Mouse (Mus musculus): Measurements from ENCODE around the gene Plin5. TPM values are rescaled to one million over a fixed set of nuclear protein-coding genes. Genes with fewer than 3 reads are reported as not detected.

Gene Plin5
- polyA plus RNA-seq, 1 experiment from 2014 or later, result 2.4 TPM

DNA sequence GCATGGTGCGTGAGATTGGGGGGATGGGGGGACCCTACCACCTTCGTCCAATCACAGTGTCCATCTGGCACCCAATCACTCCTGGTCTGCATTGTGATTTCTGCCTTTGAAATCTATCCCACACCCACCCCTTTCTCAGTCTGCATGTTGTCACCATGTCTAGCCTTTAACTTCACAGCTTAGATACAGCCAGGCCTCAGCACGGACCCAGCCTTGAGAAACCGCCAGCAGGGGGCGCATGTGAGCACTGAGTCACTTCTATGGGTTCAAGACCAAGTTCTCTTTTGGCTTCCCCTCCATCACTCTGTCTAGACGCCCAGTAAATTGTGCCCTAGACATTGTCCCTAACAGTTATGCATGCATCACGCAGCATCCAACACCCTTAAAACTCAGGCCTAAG is 14.4 kb upstream of the Plin5 start:
- no peak for ATAC-seq (ENCODE audit: low FRiP score)
- 39% methylated on average over 7 of the region's 7 CpGs for WGBS
- Histone ChIP-seq H3K9me3 (replicated peaks) (no peaks in the 10 kb centered on the region), H3K27ac (replicated peaks) (no peak overlapping the region), H3K36me3 (peaks cover 49% of the 10 kb centered on the region), H3K4me1 (peaks cover 34% of the 10 kb centered on the region), H3K4me3 (replicated peaks) (no peak overlapping the region), H3K27me3 (replicated peaks) (0 out of 2 replicates have a peak, but pooled peaks cover 2% of the 10 kb centered on the region), H3K4me2 (no peak overlapping the region), H3K9ac (replicated peaks) (no peak overlapping the region)

DNA sequence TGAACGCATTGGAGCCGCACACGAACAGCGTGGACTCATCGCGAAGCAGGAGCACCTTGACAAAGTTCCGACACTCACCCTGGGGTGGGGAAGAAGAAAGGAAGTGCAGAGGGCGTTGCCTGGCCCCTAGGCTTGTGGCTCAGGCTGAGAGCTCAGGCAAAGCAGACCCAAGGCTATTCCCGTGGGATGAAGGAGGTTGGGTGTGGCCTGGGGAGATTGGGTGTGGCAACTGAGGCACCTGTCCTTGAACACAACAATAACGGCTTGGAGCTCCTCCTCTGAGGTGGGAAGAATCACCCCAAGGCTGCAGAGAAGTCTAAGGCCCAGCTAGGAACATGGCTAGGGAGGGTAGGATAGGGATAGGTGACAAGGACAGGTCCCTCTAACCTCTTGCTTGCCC is 13.7 kb upstream of the Plin5 start:
- peaks cover 29% of the 10 kb centered on the region for H3K4me1 ChIP-seq
- H3K4me3 ChIP-seq (replicated peaks), result no peak overlapping the region
- no peak overlapping the region for H3K27ac ChIP-seq (replicated peaks)
- peaks cover 56% of the 10 kb centered on the region for H3K36me3 ChIP-seq
- no peak overlapping the region for H3K9ac ChIP-seq (replicated peaks)
- whole genome bisulfite sequencing, result 90% methylated on average over 10 of the region's 10 CpGs
- no peaks in the 10 kb centered on the region for H3K9me3 ChIP-seq (replicated peaks)
- H3K27me3 ChIP-seq (replicated peaks), result 0 out of 2 replicates have a peak, but pooled peaks cover 6% of the 10 kb centered on the region
- no peak overlapping the region for H3K4me2 ChIP-seq
- no peak for ATAC-seq (ENCODE audit: low FRiP score)

DNA sequence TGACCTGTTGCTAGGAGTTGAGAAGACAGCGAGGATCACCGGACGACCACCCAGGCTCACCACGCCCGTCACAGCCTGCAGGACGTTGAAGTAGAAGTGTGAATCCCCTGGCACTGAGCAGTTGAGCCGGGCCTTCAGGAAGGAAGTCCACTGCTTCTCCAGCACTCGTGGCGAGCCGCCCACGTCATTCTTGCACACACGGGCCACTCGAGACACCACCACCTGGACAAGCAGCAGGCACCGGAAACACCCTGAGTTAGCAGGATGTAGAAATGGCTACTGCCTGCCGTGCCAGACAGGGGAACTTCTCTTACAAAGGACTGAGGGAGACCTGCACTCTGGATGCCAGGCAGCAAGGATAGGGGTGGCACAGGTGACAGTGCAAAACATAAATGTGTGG is 10.8 kb upstream of the Plin5 start:
- Histone ChIP-seq H3K9me3 (replicated peaks) (no peaks in the 10 kb centered on the region), H3K4me1 (peaks cover 11% of the 10 kb centered on the region), H3K9ac (replicated peaks) (no peak overlapping the region), H3K27ac (replicated peaks) (no peak overlapping the region), H3K4me3 (replicated peaks) (no peak overlapping the region), H3K4me2 (no peak overlapping the region), H3K36me3 (peaks cover 82% of the 10 kb centered on the region), H3K27me3 (replicated peaks) (peaks cover 31% of the 10 kb centered on the region)
- WGBS, result 80% methylated on average over 15 of the region's 15 CpGs
- no peak for ATAC-seq (ENCODE audit: low FRiP score)

DNA sequence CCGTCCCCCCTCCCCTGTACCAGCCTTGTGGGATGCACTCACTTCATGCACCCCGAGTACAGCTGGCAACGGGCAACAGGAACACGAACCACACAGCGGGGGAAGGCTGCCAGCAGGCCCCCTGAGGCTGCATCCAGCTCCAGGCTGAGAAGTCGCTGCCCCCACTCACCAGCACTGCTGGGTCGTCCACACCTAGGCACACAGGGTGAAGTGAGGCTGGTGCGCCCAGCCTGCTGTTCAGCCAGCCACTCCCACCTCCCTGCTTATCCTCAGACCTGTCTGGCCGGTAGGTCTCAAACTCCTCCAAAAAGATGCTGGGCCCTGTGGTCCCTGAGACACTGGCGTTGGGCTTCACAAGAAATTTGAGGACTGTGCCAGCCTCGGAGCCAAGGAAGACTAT is 8.8 kb upstream of the Plin5 start:
- peaks cover 52% of the 10 kb centered on the region for H3K27me3 ChIP-seq (replicated peaks)
- no peak overlapping the region for H3K4me2 ChIP-seq
- 75% methylated on average over 11 of the region's 11 CpGs for WGBS
- no peak overlapping the region for H3K9ac ChIP-seq (replicated peaks)
- no peak for ATAC-seq (ENCODE audit: low FRiP score)
- H3K4me1 ChIP-seq, result 0 out of 2 replicates have a peak, but pooled peaks cover 3% of the 10 kb centered on the region
- H3K4me3 ChIP-seq (replicated peaks), result no peak overlapping the region
- H3K27ac ChIP-seq (replicated peaks), result no peak overlapping the region
- H3K36me3 ChIP-seq, result peaks cover 84% of the 10 kb centered on the region
- H3K9me3 ChIP-seq (replicated peaks), result peaks cover 10% of the 10 kb centered on the region

DNA sequence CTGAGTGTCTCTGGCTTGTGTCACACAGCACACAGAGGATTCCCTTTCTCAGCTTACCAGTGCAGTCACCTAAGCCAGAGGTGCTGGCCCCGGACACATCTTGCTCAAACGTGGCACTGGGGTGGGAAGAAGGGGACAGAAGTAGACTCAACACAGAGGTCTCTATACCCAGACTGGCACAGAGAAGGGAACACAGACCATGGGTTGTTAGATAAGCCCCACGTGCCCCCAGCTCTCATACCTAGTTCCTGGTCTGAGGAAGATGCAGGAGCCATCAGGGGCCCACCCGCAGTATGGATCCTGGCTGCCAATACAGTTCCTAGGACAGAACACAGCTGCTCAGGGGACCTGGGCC is 7.9 kb upstream of the Plin5 start:
- peaks cover 75% of the 10 kb centered on the region for H3K36me3 ChIP-seq
- no peak for ATAC-seq (ENCODE audit: low FRiP score)
- H3K27ac ChIP-seq (replicated peaks), result no peak overlapping the region
- peaks cover 61% of the 10 kb centered on the region for H3K27me3 ChIP-seq (replicated peaks)
- 87% methylated on average over 4 of the region's 4 CpGs for WGBS
- H3K4me3 ChIP-seq (replicated peaks), result no peak overlapping the region
- H3K9ac ChIP-seq (replicated peaks), result no peak overlapping the region
- H3K9me3 ChIP-seq (replicated peaks), result peaks cover 10% of the 10 kb centered on the region
- H3K4me1 ChIP-seq, result peaks cover 5% of the 10 kb centered on the region
- H3K4me2 ChIP-seq, result no peak overlapping the region

DNA sequence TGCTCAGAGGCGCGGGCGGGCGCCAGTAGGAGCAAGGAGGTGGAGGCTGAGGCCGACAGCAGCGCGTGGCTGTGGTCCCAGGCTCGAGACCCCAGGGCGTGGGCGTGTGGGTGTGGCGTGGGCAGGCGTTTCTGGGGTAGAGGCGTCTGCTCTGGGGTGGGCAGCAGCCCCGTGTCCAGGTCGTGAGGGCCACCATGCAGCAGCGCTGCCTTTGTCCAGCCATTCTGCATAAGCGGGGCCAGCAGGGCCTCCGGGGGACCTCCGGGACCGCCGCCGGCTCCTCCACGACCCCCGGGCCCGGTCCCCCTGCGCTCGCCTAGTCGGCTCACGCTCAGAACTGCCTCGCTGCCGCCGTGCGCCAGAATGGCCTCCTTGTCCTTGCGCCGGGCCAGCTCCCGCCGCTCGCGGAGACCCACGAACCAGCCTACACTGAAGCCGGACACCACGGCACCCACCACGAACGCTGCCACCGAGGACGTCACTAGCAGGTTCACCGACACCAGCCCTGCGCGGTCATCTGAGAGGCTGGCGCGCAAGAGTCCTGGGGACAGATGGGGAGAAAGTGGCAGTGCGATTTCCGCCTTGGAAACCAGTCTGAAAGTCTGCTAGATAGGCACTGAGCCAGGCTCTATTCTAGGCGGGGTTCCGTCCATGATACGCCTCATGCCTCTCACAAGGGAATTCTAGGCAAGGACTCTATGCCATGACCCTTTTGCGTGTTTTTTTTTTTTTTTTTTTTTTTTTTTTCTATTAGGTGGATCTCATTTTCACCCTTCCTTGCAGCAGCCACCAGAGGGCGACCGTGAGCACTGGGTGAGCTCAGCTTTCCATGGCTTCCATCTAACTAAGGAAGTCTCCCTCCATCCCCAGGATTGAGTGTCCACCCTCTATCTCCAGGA is 7.2 kb upstream of the Plin5 start:
- H3K36me3 ChIP-seq, result peaks cover 70% of the 10 kb centered on the region
- H3K4me2 ChIP-seq, result peak overlapping the region; percentile 44
- no peak for ATAC-seq (ENCODE audit: low FRiP score)
- H3K4me3 ChIP-seq (replicated peaks), result peak overlapping the region; percentile 13; the same call in 1 of the 2 replicates
- peaks cover 10% of the 10 kb centered on the region for H3K9me3 ChIP-seq (replicated peaks)
- H3K9ac ChIP-seq (replicated peaks), result no peak overlapping the region
- H3K27me3 ChIP-seq (replicated peaks), result peaks cover 68% of the 10 kb centered on the region
- peaks cover 10% of the 10 kb centered on the region for H3K4me1 ChIP-seq
- H3K27ac ChIP-seq (replicated peaks), result no peak overlapping the region
- 12% methylated on average over 57 of the region's 59 CpGs for WGBS

DNA sequence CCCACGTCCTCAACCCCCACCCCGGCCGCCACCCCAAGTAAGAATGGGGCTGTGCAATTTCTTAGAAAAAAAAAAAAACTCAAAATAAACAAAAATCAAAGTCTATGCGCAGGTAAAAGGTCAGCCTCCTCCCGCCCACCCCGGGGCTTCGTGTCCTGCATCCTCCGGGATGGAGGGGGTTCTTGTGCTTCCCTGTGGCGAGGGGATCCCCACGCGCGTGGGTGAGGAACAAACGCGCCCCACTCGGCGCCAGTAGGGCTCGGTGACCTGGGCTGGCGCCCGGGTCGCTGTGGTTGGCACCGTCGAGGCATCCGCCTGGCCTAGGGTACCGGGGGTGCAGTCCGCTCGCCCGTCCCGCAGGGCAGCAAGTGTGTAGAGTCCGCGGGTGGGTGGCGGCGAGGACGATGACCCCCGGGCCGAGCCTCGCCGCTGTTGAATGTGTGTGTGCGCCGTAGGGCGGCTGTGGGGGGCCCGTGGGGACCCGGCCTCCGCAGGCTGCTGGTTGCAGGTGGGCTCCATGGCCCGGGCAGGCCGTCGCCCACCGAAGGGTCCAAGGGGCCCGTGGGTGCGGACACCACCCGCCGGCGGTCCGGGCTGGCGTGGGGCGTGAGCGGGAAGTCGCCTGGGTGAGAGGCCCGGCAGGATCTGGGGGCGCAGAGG is 6.4 kb upstream of the Plin5 start:
- 44% methylated on average over 59 of the region's 59 CpGs for WGBS
- peaks cover 10% of the 10 kb centered on the region for H3K4me1 ChIP-seq
- no peak for ATAC-seq (ENCODE audit: low FRiP score)
- peaks cover 63% of the 10 kb centered on the region for H3K36me3 ChIP-seq
- no peak overlapping the region for H3K27ac ChIP-seq (replicated peaks)
- H3K9ac ChIP-seq (replicated peaks), result no peak overlapping the region
- peaks cover 10% of the 10 kb centered on the region for H3K9me3 ChIP-seq (replicated peaks)
- H3K27me3 ChIP-seq (replicated peaks), result peaks cover 76% of the 10 kb centered on the region
- H3K4me3 ChIP-seq (replicated peaks), result no peak overlapping the region; the same call in 1 of the 2 replicates
- peak overlapping the region; percentile 44 for H3K4me2 ChIP-seq

DNA sequence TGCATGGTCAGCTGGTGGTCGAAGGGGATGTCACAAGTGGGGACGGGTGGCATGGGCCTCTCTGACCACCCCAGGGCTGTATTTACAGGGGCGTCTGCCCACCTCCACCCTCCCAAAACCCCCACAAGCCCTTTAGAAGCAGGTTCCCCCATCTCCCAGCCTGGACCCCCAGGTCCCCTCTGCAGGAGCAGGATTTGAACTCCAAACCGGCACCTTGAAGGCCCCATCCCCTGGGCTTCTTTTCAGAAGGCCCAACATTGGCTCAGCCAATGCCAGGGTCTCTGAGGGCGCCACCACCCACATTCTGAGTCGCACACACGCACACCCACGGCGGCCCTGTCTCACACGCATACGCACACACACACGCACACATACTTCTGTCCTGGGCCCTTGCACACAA is 5.8 kb upstream of the Plin5 start:
- Histone ChIP-seq H3K9me3 (replicated peaks) (peaks cover 10% of the 10 kb centered on the region), H3K9ac (replicated peaks) (no peak overlapping the region), H3K27me3 (replicated peaks) (peaks cover 82% of the 10 kb centered on the region), H3K27ac (replicated peaks) (no peak overlapping the region), H3K36me3 (peaks cover 56% of the 10 kb centered on the region), H3K4me3 (replicated peaks) (no peak overlapping the region), H3K4me1 (peaks cover 10% of the 10 kb centered on the region), H3K4me2 (no peak overlapping the region)
- 89% methylated on average over 12 of the region's 12 CpGs for WGBS
- no peak for ATAC-seq (ENCODE audit: low FRiP score)

DNA sequence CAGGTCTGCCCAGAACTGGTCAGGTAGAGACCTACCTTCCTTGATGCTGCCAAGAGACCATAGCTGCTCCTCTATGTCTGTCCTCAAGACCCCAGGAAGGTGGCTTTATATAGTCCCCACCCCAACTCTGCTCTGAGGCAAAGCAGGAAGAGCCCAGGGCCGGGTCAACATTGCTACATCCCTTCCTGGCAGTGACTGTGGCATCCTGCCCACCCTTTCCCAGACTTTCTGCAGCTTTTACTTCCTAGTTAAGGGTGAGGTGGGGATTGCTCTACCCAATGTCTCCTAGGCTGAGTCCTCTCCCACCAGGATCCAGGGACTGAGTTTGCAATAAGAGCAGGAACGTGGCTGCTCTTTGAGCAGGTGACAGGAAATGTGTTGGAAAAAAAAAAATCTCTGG is 4.4 kb upstream of the Plin5 start, which contains the start of gene Lrg1:
Gene Lrg1, minus strand, starts transcription at position 176 of the 400 bp plus-strand sequence.
- H3K27me3 ChIP-seq (replicated peaks), result peaks cover 91% of the 10 kb centered on the region
- no peak within 1 kb of the TSS for H3K9ac ChIP-seq (replicated peaks)
- ATAC-seq (ENCODE audit: low FRiP score), result no peak
- no peak within 1 kb of the TSS for H3K4me2 ChIP-seq
- H3K36me3 ChIP-seq, result peaks cover 43% of the 10 kb centered on the region
- no peak within 1 kb of the TSS for H3K27ac ChIP-seq (replicated peaks)
- H3K4me3 ChIP-seq (replicated peaks), result no peak within 1 kb of the TSS
- H3K9me3 ChIP-seq (replicated peaks), result peaks cover 10% of the 10 kb centered on the region
- H3K4me1 ChIP-seq, result peaks cover 17% of the 10 kb centered on the region
- 56% methylated on average over 2 of the region's 2 CpGs for WGBS

DNA sequence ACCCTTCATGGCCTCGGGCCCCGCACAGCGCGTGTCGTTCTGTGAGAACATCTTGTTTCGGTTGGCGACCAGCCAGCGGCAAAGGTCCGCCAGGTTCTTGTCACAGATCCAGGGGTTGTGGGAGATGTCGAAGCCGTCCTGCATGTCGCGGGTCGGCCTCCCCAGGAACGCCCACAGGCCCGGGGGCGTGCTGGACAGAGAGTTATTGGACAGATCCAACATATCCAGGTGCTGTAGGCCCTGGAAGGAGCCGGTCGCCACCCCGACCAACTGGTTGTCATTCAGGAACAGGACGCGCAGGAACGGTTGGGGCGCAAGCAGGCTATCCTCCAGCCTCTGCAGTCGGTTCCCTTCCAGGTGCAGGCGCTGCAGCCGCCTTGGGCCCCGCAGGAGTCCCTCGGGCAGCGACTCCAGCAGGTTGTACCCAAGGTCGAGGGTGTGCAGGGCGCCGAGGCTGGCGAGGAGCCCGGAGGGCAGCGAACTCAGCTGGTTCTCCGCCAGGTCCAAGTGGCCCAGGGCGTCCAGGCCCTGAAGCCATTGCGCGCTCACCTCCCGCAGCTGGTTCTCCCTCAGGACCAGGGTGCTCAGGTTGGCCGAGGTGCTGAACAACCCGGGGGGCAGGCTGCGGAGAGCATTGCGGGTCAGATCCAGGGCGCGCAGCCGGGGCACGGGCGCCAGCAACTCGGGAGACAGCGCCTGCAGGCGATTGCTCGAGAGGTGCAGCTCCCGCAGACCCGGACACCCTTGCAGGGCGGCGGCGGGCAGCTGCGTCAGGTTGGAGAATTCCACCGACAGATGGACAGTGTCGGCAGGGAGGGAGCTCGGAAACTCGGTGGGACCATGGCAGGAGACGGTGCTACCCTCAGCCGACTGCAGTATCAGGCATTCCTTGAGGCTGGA is 2.8 kb upstream of the Plin5 start:
- WGBS, result 11% methylated on average over 60 of the region's 66 CpGs

DNA sequence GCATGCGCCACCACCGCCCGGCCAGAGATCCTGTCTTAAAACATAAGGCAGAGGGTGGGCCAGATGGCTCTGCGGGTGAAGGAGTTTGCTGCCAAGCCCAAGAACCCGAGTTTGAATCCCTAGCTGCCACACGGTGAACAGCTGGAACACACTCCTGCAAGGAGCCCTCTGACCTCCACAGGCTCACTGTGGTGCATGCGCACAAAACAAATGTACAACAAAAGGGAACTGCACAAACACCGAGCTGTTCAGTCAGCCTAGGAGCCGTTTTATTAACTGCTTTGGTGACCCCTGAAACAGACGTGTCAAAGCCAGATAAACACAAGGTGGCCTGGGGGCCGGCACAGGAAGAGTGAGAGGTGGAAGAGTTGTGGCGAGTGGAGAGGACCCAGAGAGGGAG is 2.0 kb upstream of the Plin5 start:
- no peak overlapping the region for H3K9ac ChIP-seq (replicated peaks)
- H3K36me3 ChIP-seq, result peaks cover 22% of the 10 kb centered on the region
- no peak overlapping the region for H3K27ac ChIP-seq (replicated peaks)
- peaks cover 10% of the 10 kb centered on the region for H3K9me3 ChIP-seq (replicated peaks)
- peaks cover 17% of the 10 kb centered on the region for H3K4me1 ChIP-seq
- H3K27me3 ChIP-seq (replicated peaks), result peaks cover 79% of the 10 kb centered on the region
- no peak for ATAC-seq (ENCODE audit: low FRiP score)
- peak overlapping the region; percentile 20; the same call in 1 of the 2 replicates for H3K4me2 ChIP-seq
- WGBS, result 45% methylated on average over 12 of the region's 12 CpGs
- no peak overlapping the region for H3K4me3 ChIP-seq (replicated peaks)

More for the DNA sequence above, 2.8 kb upstream of the Plin5 start:
- no peak overlapping the region for H3K27ac ChIP-seq (replicated peaks)
- no peak for ATAC-seq (ENCODE audit: low FRiP score)
- peak overlapping the region; percentile 20 for H3K4me2 ChIP-seq
- H3K27me3 ChIP-seq (replicated peaks), result peaks cover 87% of the 10 kb centered on the region
- peaks cover 10% of the 10 kb centered on the region for H3K9me3 ChIP-seq (replicated peaks)
- H3K4me3 ChIP-seq (replicated peaks), result peak overlapping the region; percentile 2; the same call in 1 of the 2 replicates
- peaks cover 17% of the 10 kb centered on the region for H3K4me1 ChIP-seq
- peaks cover 30% of the 10 kb centered on the region for H3K36me3 ChIP-seq
- H3K9ac ChIP-seq (replicated peaks), result no peak overlapping the region
